Mouse (Mus musculus): ENCODE measurements around the gene Elovl6. TPM values are rescaled to one million over a fixed set of nuclear protein-coding genes. Genes with fewer than 3 reads are reported as not detected.

Elovl6 gene
- total RNA-seq, 2 experiments from 2014 or later: 0.65 to 13.4 TPM

DNA sequence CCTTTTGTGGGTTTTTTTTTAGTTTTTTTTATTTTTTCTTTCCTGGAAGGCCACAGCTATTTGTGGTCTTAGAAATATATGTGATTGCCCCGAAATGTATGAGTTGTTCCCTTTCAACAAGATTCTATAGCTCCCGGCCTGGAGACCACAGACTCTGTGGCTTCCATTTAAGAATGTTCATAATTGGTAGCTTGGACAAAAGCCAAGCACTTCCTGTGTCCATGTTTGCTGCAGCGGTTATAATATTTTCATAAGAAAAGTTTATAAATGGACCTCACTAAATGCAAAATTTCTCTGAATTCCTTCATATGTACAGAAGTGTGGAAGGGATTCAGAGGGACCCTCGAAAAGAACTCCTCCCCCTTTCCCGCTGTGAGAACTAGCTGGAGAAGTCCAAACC, 114.6 kb downstream of the Elovl6 start:
- no peak for DNase-seq

GRCm38 (mm10) chr3:129647312-129647711, 115.2 kb downstream of the Elovl6 start:
- DNase-seq: no peak

GRCm38 (mm10) chr3:129648598-129648997, 116.4 kb downstream of the Elovl6 start:
- DNase-seq: no peak

DNA sequence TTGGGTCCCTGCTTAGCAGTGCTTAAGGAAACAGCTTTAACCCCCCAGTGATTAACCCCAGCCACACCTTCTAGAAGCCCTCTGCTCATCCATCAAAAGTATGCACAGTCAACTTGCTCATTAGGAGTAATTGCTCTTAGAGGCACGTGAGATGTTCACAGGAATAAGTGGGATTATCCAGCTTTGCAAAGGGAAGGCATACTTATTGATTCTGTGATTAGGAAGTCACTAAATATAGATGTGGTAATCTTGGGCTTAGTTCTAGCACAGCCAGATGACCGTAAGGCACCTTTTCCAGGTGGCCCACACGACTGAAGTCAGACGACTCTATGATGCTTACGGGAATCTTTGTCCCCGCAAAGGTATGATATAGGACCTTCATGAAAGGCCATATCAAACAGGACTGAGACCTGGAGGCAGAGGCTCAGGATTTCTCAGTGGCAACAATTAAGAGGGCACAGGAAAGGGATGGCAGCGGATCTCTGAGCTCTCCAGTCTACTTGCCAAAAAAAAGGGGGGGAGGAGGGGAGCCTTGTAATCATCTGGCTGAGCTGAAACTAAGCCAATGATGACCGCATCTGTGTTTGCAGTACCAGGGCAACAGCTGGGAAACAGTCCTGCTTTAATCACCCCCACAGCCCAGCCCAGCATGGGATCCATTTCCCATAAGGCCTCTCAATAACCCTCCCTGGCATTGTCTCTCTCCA, 117.6 kb downstream of the Elovl6 start:
- peak; percentile 43 to 60 for DNase-seq

DNA sequence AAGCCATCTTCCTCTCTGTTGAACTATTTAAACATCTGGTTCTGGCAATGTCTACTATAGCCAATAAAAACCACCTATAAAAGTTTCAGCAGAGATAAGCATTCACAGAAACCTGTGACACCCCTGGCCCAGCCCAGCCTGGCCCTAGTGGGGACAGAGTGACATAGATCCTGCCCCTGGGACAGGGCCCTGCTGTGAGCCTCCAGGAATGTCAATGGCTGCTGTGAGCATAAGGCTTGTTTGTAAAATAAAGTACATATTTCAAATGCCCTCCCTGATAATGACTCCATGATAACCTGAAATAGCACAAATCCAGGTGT, 118.1 kb downstream of the Elovl6 start:
- no peak for DNase-seq

- DNase-seq: no peak
Measured at GRCm38 (mm10) chr3:129650931-129651330, 118.8 kb downstream of the Elovl6 start.

GRCm38 (mm10) chr3:129651765-129652164, 119.6 kb downstream of the Elovl6 start:
- no peak for DNase-seq

- no peak for DNase-seq
Measured at GRCm38 (mm10) chr3:129652476-129652875, 120.3 kb downstream of the Elovl6 start.

DNA sequence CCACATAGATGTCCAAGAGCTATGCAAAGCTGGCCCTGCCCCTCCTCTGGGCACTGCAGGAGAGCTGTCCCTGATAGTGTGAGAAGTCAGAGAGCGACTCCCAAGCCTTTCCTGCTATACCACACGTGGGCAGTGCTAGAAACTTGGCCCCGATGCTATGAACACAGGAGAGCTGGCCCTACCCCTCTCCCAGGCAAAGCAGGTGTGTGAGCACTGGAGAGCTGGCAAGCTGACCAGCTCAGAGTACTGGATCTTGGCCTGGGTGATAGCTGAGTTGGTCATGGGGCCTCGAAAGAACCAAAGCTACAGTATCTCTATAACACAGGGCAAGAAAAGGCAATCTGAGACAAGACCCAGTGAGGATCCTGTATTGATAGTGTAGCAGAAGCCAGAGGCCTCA, 124.4 kb downstream of the Elovl6 start:
- no peak for DNase-seq

GRCm38 (mm10) chr3:129657222-129657621, 125.1 kb downstream of the Elovl6 start:
- DNase-seq: no peak

- no peak for DNase-seq
Measured at GRCm38 (mm10) chr3:129657775-129658174, 125.6 kb downstream of the Elovl6 start.

DNA sequence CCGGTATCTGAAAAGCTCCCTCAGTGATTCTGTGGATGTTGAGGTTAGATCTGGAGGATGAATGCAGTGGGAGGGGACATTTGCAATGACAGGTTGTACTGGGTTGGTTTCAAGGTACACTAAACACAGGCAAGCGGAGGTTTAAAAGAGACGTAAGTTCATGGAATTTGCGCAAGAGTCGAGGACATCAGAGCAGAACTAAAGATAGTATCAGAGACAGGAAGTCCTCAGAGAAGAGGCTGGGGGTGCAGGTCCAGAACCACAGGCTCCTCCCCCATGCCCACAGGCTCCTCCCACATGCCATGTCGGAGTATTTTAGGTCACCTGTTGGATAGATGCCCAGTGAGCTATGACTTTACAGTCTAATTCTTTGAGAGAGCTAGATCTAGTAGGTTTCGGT, 126.6 kb downstream of the Elovl6 start:
- no peak for DNase-seq

DNA sequence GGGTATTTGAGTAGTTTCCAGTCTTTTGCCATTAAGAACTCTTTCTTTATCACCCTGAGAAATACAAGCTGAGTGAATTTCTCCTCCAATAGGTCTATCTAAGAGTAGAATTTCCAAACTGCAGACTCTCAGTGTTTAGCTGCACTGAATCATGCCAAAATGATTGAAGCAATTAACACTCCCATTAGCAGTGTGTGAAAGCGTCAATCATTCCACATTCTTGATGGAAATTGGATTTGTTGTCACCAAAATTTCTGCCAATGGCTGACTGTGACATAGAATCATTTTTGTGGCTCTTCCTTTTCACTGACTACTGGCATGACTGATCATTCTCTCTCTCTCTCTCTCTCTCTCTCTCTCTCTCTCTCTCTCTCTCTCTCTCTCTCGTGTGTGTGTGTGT, 131.8 kb downstream of the Elovl6 start:
- DNase-seq: no peak

DNA sequence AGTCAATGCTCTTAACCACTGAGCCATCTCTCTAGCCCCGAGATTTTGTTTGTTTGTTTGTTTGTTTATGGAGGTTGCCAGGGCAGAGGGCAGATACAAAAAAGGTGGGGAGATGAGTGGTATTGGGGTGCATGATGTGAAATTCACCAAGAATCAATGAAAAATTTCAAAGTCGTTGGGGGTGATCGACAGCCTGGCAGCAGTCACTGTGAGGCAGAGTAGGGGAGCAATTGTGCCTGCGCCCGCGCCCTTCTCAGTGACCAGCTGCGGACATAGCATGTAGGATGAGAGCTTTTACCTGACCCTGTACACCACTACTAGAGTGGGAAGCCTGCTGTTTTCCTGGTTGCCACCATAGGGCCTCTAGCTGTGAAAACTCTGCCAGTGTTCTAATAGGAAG, 143.8 kb downstream of the Elovl6 start:
- no peak for DNase-seq

DNA sequence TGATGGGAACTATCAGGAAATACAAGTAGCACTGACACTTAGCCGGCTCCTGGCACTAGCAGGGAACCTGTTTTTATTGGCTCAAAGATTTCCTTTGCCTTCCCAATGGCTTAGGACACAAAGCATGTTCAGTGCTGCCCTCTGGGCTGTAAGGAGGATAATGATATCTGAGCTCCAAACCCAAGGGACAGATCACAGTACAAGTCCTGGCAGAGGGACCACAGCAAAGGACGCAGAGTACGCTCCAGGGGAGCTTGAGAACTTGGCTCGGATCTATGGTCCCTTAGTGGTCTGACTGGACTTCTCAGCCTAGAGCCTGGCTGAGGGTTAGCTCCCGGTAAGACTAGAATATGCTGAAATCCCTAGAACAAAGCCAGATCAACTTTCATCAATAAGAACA, 148.1 kb downstream of the Elovl6 start:
- DNase-seq: peak; percentile 48 to 77

DNA sequence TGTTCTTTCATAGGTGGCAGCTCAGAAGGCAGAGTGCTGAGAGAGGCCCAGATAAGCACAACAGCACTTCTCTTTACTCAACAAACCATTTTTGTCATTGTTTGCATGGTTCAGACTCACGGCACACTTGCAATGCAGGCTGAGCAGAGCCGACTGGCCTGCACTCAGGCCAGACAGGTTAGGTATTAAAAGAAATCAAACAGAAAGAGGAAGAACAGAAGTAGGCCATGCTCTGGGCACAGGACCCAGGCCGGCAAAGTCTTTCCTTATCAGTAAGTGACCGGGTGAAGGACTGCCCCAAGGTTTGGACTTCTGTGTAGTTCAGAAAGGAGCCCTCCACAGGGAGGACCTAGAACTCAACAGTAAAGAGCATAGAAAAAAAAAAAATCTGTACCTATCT, 149.7 kb downstream of the Elovl6 start:
- no peak for DNase-seq

GRCm38 (mm10) chr3:129682389-129682788, 150.2 kb downstream of the Elovl6 start:
- peak; percentile 24 to 47 for DNase-seq

DNA sequence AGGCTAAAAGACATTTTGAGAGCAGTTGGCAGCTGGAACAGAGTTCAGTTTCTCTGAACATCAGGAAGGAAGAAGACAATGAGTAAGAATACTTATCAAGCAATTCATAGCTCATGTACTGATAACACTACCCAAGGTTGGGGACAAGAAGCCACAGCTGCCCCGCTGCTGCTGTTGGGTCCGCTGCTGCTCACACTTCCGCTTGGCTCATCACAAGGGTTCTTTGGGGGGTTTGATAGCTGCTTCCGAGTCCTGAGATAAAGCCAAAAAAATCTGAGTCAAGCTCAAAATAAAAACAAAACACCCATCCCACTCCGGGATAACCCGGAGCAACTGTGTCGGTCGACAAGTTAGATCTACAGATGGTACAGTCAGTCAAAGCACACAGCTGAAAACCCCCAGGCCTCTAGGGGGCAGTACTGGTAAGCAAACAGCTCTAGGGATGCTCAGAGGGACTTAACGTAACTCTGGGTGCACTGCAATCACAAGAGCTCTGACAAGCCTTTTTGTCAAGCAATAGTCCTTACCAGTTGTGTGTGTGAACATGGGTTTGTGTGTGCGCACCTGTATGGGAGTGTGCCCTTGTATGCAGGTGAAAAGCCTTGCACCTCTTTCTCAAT, 151.0 kb downstream of the Elovl6 start:
- peak in 1 of 2 experiments; percentile 29 for DNase-seq

- no peak for DNase-seq
Measured at GRCm38 (mm10) chr3:129686196-129686595, 154.0 kb downstream of the Elovl6 start.

GRCm38 (mm10) chr3:129686698-129687333, 154.7 kb downstream of the Elovl6 start:
- DNase-seq: peak; percentile 60 to 82

DNA sequence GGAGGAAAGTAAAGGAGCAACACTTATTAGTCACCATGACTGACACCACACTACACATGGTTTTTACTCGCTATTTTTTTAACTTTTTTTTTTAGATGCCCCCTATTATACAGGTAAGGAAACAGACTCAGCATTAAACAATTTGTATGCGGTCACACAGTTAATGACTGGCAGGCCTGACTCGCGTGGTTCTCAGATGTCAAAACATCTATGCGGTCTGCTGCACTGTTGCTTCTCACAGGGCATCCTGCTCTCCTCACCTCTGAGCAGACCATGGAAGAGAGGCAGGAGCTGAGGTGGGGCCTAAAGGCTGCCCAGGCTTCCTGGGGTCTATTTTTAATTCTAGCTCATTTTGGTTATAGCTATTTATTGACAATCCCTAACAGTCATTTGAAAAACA, 155.3 kb downstream of the Elovl6 start:
- DNase-seq: no peak

Data from heart, adult 18-20 months (tissue).